Mouse (Mus musculus): ENCODE data around the gene Olfr1280.
"Not testable (repeated sequence)": the region's sequence is repeated elsewhere in the genome, so short reads cannot be mapped to it uniquely, and the experiment has no call there.

Gene Olfr1280

GRCm38 (mm10) chr2:111313717-111314116 is at the start of gene Olfr1280:
TSS of gene Olfr1280 (plus strand) at chr2:111314017.
- no peak for DNase-seq (ENCODE audit: low spot score)

- no peak for DNase-seq (ENCODE audit: low spot score)
These were observed 39.8 kb upstream of the Olfr1280 start, which contains the start of gene Olfr1277 for GRCm38 (mm10) chr2:111274006-111274405. TSS of gene Olfr1277 (minus strand) at chr2:111274106.

GRCm38 (mm10) chr2:111289836-111290235 is 24.0 kb upstream of the Olfr1280 start, which contains the start of gene Olfr1278:
TSS of gene Olfr1278 (plus strand) at chr2:111290136.
- no peak for DNase-seq (ENCODE audit: low spot score)

GRCm38 (mm10) chr2:111298541-111298940 is 15.3 kb upstream of the Olfr1280 start:
- no peak for DNase-seq (ENCODE audit: low spot score)

- DNase-seq (ENCODE audit: low spot score) = no peak
These were observed 13.4 kb upstream of the Olfr1280 start, which contains the start of gene Olfr1279 for GRCm38 (mm10) chr2:111300374-111300773. TSS of gene Olfr1279 (plus strand) at chr2:111300635.

- no peak for DNase-seq (ENCODE audit: low spot score)
These were observed 12.4 kb downstream of the Olfr1280 start, which contains the start of gene Olfr1281 for GRCm38 (mm10) chr2:111326220-111326619. TSS of gene Olfr1281 (plus strand) at chr2:111326520.

GRCm38 (mm10) chr2:111333721-111334120 is 19.9 kb downstream of the Olfr1280 start:
- not testable (repeated sequence) for DNase-seq (ENCODE audit: low spot score)

GRCm38 (mm10) chr2:111335976-111336375 is 22.2 kb downstream of the Olfr1280 start, which contains the start of gene Olfr1282:
TSS of gene Olfr1282 (minus strand) at chr2:111336076.
- no peak for DNase-seq (ENCODE audit: low spot score)

- DNase-seq (ENCODE audit: low spot score) = no peak
These were observed 52.7 kb downstream of the Olfr1280 start, which contains the start of gene Olfr1283 for GRCm38 (mm10) chr2:111366490-111366889. TSS of gene Olfr1283 (plus strand) at chr2:111366790.

GRCm38 (mm10) chr2:111375222-111375621 is 61.4 kb downstream of the Olfr1280 start, which contains the start of gene Olfr1284:
TSS of gene Olfr1284 (plus strand) at chr2:111375522.
- DNase-seq (ENCODE audit: low spot score) = no peak

All from spleen, adult 12 weeks (tissue).